Mouse (Mus musculus) heart, embryonic 13.5 days (tissue): ENCODE measurements at regions not wholly inside any gene's neighbourhood (a gene's known extent, or its start where the extent isn't known, plus 50 kb on each side); places are given as distances from the start of the nearest gene placed in this dataset.
A peak's percentile ranks its signal among the peaks of the same experiment; 100 is the strongest.

Experiments
- ATAC-seq: fragments of 200-750 bp; cut with Nextera tagmentation; 2 replicates; pipeline ENCODE4 v1.8.0; 2017; ENCODE audit warnings: moderate TSS enrichment; ENCODE audit not compliant: insufficient number of reproducible peaks, low FRiP score, low TSS enrichment; ENCODE audit errors: extremely low read depth
- H3K27ac ChIP-seq: fragments of 300-500 bp; sonication (generic); replicated peaks from 2 replicates; pipeline ENCODE4 v1.5.1; 2015; ENCODE audit warnings: moderate library complexity, mild to moderate bottlenecking, inconsistent platforms
- H3K27me3 ChIP-seq: fragments of 300-500 bp; sonication (generic); replicated peaks from 2 replicates; pipeline ENCODE4 v1.6.1; 2015; ENCODE audit warnings: mild to moderate bottlenecking, inconsistent platforms
- H3K36me3 ChIP-seq: fragments of 300-500 bp; sonication (generic); 2 replicates; pipeline ENCODE4 v1.6.1; 2015; ENCODE audit warnings: mild to moderate bottlenecking, inconsistent platforms
- H3K4me1 ChIP-seq: fragments of 300-500 bp; sonication (generic); 2 replicates; pipeline ENCODE4 v1.6.1; 2015; ENCODE audit warnings: inconsistent platforms
- H3K4me2 ChIP-seq: fragments of 300-500 bp; sonication (generic); 2 replicates; pipeline ENCODE4 v1.6.1; 2015; ENCODE audit warnings: inconsistent platforms, mild to moderate bottlenecking, moderate library complexity
- H3K4me3 ChIP-seq: fragments of 300-500 bp; sonication (generic); 2 replicates; pipeline ENCODE4 v1.5.1; 2015; ENCODE audit warnings: moderate library complexity, mild to moderate bottlenecking, inconsistent platforms
- H3K9ac ChIP-seq: fragments of 300-500 bp; sonication (generic); 2 replicates; pipeline ENCODE4 v1.6.1; 2015; ENCODE audit warnings: inconsistent platforms, mild to moderate bottlenecking, moderate library complexity
- H3K9me3 ChIP-seq: fragments of 300-500 bp; sonication (generic); 2 replicates; pipeline ENCODE4 v1.6.1; 2016; ENCODE audit warnings: inconsistent platforms
- WGBS: fragments of 180-500 bp; shearing (Covaris S2); methylation state at CpG from one replicate; pipeline ENCODE4 v1.1.7; 2015; ENCODE audit warnings: mixed read lengths; 5-methylcytosine and 5-hydroxymethylcytosine counted together

DNA sequence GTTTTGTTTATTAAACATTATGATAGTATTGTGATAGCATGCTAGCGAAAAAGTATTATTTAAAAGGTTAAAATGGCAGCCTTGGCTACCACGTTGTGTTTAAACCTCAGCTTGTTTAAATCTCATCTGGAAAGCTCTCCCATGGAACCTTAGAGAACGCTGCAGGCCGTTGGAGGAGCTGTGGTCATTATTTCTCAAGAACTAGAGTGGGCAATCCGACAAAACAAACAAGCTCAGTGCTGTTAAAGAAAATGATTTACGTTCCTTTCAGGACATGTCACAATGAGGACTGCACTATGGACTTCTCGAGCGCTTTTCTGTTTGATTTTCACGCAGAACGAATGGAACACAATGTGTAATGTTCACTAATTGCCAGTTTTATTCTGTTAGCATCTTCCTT, 178.9 kb downstream of the Dusp6 start:
- ATAC-seq, result no peak
- peaks cover 10% of the 10 kb centered on the region for H3K4me1 ChIP-seq
- peaks cover 6% of the 10 kb centered on the region; the same call in 1 of the 2 replicates for H3K9me3 ChIP-seq
- 62% methylated on average over 10 of the region's 10 CpGs for WGBS
- H3K4me3 ChIP-seq, result no peak overlapping the region
- H3K9ac ChIP-seq, result no peak overlapping the region
- peak overlapping the region; percentile 33 for H3K27ac ChIP-seq
- H3K4me2 ChIP-seq, result no peak overlapping the region
- H3K36me3 ChIP-seq, result no peaks in the 10 kb centered on the region
- H3K27me3 ChIP-seq, result no peaks in the 10 kb centered on the region

DNA sequence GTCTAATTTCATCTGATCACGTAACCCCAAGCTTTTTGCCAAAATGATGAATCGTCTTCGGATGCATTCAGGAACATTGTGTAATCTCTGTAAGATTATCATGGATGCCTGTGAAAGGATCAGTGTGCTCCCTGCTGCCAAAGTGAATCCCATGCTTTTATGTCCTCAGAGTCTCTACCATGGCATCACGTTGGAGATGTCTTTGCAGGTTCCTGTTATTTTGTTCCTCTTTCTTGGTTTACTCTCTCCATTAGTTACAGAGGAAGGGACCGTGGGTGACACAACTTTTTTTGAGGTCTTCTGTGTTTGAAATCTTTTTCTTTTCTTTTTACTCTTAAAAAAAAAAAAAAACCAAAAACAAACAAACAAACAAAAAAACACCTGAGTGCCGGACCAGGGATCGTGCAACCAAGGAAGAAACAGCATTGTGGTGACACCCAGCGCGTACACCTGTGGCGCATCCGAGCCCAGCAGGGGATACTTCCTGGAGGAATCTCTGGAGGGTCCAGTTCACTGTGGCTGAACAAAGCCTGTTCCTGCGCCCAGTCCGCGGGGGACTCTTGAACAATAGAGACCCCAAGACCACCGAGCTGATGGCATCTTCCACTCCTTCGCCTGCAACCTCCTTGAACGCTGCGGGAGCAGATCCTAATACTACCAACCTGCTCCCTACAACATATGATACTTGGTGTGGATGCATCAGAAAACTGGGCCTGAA, 180.6 kb downstream of the Dusp6 start:
- Histone ChIP-seq H3K27ac (no peak overlapping the region), H3K4me3 (no peak overlapping the region), H3K9ac (no peak overlapping the region), H3K27me3 (no peaks in the 10 kb centered on the region), H3K4me2 (no peak overlapping the region), H3K36me3 (no peaks in the 10 kb centered on the region), H3K9me3 (peaks cover 6% of the 10 kb centered on the region; the same call in 1 of the 2 replicates), H3K4me1 (peaks cover 10% of the 10 kb centered on the region)
- WGBS, result 84% methylated on average over 18 of the region's 18 CpGs
- ATAC-seq, result no peak

DNA sequence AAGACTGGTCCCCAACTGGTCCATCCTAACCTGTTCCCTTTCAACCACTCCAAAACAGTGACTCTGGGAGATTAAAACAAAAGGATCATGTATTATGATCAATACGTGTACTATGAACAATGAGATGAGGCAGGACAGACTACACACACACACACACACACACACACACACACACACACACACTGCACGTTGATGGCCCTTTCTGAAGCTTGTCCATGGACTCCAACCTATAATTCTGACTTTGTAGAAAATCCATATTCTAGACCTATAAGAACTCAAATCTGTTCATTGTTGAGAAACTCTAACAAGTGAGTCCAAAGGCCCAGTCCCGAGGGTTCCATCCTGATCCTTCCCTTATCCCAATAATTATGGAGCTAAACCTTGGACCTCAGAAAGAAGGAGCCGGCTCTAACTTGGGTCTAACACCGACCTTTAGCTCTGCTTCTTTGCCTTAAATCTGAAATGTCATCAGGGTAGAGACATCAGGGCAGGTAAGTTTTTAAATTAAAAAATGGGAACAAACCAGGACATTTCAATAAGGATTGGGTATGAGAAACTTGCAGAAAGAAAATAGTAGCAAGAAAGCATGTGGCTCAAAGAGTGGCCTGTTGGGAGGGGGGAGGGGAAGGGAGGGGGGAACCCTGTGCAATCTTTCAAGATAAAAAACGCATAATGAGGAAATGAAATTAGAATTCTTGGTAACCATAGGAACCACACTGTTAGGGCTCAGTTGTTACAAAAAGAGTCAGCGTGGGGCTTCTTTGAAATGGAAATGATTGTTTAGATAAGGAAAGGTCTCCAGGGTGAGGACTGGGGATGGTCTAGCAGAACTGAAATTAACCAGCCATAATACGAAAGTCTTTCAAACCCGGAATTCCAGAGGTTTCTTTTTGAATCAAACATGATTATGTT, 187.9 kb downstream of the Dusp6 start:
- no peaks in the 10 kb centered on the region for H3K9me3 ChIP-seq
- no peak for ATAC-seq
- H3K4me3 ChIP-seq, result no peak overlapping the region
- H3K36me3 ChIP-seq, result no peaks in the 10 kb centered on the region
- no peak overlapping the region for H3K9ac ChIP-seq
- no peaks in the 10 kb centered on the region for H3K27me3 ChIP-seq
- WGBS, result 56% methylated on average over 9 of the region's 9 CpGs
- no peak overlapping the region for H3K4me2 ChIP-seq
- peaks cover 16% of the 10 kb centered on the region for H3K4me1 ChIP-seq
- no peak overlapping the region for H3K27ac ChIP-seq

DNA sequence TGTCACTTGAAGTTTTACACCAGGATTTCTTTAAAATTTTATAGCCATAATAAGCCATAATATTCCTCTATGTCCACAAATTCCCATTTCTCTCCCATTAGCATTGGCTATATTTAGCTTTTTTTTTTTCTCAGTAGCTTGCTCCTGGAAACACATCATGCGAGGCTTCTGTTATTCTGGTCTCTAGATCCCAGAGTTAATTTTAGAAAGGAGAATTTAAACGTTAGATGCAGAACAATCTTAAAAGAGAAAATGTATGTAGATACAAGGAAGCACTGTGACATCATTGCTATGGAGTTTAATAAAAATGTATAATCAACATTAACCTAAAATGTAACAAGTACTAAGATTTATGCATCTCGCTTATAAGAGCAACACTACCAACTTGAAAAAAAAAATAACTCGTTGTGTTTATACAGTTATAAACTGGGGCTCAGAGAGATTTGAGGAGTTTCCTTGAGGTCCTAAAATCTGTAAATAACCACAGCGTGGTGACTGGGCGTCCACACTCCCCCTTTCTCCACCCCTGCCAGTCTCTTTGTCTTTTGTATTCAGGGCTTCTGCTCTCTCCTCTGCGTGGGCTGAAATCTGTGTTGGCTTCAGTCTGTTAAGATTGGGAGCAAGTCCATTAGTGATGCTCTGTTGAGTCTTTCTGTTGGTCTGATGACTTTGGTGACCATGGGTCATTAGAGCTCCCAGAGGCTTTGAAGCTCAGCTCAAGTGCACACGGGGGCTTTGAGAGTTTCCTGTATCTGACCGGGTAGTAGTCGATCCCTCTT, 188.8 kb downstream of the Dusp6 start:
- no peak overlapping the region for H3K4me2 ChIP-seq
- H3K9ac ChIP-seq, result no peak overlapping the region
- H3K4me1 ChIP-seq, result peaks cover 16% of the 10 kb centered on the region
- no peaks in the 10 kb centered on the region for H3K27me3 ChIP-seq
- 0 out of 2 replicates have a peak overlapping the region, but pooled peaks have one; percentile 39 for H3K27ac ChIP-seq
- 34% methylated on average over 10 of the region's 10 CpGs for WGBS
- no peaks in the 10 kb centered on the region for H3K9me3 ChIP-seq
- no peak for ATAC-seq
- H3K4me3 ChIP-seq, result no peak overlapping the region
- no peaks in the 10 kb centered on the region for H3K36me3 ChIP-seq

DNA sequence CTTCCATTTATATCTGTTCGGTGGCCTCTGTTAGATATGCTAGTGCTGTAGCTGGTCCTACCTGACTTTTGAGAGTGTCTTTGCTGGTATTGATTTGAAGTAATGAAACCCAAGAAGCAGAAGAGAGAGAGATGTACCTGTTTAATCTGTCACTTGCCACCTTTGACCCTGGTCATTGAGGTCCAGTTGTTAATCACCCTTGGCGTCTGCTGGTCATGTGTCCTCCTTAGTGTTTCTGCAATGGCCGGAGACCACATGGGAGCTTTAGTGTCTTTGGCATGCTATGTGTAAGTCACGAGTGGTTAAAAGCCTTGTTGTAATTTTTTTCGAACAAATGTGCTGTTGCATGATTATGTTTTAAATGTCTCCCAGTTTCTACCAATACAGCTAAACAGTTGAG, 193.1 kb downstream of the Dusp6 start:
- H3K27ac ChIP-seq, result no peak overlapping the region
- WGBS, result 78% methylated on average over 5 of the region's 5 CpGs

DNA sequence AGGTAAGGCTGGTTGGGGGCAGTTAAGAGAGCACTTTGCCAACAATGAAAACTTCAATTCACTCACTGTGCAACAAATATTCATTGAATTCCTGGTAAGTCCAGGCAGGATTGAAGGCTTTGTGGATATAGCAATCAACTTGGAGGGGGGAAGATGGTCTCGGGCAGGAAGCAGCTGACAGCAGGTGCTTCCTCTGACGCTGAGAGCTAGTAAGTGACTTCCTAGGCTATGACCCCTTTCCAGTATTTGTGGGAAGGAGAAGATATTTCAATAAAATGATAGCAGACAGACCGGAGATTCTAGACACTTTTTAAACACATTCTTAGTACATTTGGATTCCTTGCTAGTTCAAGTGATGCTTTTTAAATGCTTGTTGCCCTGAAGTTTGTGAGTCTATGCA, 195.0 kb downstream of the Dusp6 start:
- no peak for ATAC-seq
- Histone ChIP-seq H3K36me3 (no peaks in the 10 kb centered on the region), H3K27ac (peak overlapping the region; percentile 10; the same call in 1 of the 2 replicates), H3K27me3 (no peaks in the 10 kb centered on the region), H3K4me1 (peaks cover 17% of the 10 kb centered on the region), H3K4me3 (no peak overlapping the region), H3K9me3 (no peaks in the 10 kb centered on the region), H3K9ac (no peak overlapping the region), H3K4me2 (no peak overlapping the region)
- WGBS, result 59% methylated on average over 3 of the region's 3 CpGs

More for the DNA sequence above, 193.1 kb downstream of the Dusp6 start:
- Histone ChIP-seq H3K4me1 (peaks cover 24% of the 10 kb centered on the region), H3K9ac (no peak overlapping the region), H3K36me3 (no peaks in the 10 kb centered on the region), H3K9me3 (no peaks in the 10 kb centered on the region), H3K4me3 (no peak overlapping the region), H3K27me3 (no peaks in the 10 kb centered on the region), H3K4me2 (no peak overlapping the region)
- ATAC-seq, result no peak

DNA sequence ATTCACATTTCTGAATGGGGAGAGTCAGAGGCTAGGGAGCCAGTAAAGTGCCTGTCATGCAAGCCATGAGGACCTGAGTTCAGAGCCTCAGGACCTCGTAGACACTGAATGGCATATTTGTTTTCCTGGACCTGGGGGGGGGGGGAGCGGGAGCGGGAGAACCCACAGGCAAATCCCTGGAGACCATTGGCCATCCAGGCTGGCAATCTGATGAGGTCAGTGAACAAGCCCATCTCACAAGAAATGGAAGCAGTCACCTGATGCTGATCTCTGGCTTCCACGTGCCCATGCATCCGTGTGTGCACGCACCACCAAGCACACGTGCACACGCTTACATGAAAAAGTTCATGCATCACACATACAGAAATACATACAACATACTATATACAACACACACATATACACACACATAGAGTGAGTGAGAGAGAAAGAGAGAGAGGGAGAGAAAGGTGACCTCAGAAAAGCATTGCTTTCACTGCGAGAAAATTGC, 196.2 kb downstream of the Dusp6 start:
- H3K27me3 ChIP-seq, result no peaks in the 10 kb centered on the region
- peaks cover 17% of the 10 kb centered on the region for H3K4me1 ChIP-seq
- no peaks in the 10 kb centered on the region for H3K36me3 ChIP-seq
- no peak overlapping the region for H3K4me3 ChIP-seq
- 79% methylated on average over 9 of the region's 9 CpGs for WGBS
- no peak overlapping the region for H3K9ac ChIP-seq
- H3K9me3 ChIP-seq, result no peaks in the 10 kb centered on the region
- no peak for ATAC-seq
- peak overlapping the region; percentile 24; the same call in 1 of the 2 replicates for H3K27ac ChIP-seq
- peak overlapping the region; percentile 5; the same call in 1 of the 2 replicates for H3K4me2 ChIP-seq

DNA sequence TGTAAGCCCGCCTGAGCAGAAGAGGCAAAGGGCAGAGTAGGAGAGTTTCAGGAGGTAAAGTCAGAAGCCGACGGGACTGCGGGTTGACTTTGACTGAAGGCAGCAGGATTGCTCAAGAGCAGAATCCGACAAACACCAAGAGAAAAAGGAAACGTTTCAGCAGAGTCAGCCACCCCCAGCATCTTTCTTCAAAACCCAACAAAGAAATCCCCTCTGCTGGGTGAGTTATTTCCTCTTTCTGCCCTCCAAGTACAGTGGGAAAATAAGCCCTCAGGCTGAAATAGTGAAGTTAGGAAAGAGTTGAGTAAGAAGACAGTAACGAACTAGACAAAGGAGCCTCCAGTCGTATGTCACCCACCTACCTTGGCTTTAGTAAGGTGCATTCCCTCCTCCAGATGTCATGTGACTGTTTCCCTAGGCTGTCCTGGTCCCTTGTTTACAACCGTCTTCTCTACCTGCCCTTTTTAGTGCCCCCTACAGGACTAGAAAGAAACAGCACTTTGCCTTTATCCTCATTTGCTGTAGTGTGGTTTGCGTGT, 196.9 kb downstream of the Dusp6 start:
- ATAC-seq, result no peak
- Histone ChIP-seq H3K9me3 (no peaks in the 10 kb centered on the region), H3K4me3 (no peak overlapping the region), H3K36me3 (no peaks in the 10 kb centered on the region), H3K27ac (peak overlapping the region; percentile 24; the same call in 1 of the 2 replicates), H3K4me2 (peak overlapping the region; percentile 5), H3K9ac (peak overlapping the region; percentile 19; the same call in 1 of the 2 replicates), H3K27me3 (no peaks in the 10 kb centered on the region), H3K4me1 (peaks cover 17% of the 10 kb centered on the region)
- WGBS, result 45% methylated on average over 10 of the region's 10 CpGs

DNA sequence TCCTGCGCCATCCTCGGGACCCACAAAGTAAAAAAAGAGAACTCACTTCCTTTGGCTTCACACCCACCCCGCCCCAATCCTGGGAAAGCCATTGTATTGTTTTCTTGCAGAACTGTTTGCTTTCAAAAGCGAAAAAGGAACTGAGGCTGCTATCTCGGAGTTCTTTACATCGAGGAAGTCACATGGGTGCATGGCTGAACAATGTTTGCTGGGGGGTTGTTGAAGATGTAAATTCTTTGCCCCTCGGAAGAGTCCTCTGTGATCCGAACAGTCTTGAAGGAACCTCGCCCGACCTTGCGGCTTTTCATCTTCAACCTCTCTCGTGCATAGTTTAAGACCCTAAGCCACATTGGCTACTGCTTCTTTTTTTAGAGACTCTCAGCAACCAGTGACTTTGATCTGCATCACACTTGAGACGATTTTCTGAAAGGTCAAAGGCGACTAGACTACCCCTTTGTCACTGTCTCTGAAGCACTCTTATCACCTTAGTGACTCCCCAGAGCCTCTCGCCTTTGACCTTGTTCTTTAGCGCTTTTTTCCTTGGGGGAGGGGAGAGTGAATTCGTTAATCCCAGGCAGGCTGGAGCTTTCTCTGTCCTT, 197.9 kb downstream of the Dusp6 start:
- H3K4me3 ChIP-seq, result peak overlapping the region; percentile 49
- H3K9me3 ChIP-seq, result no peaks in the 10 kb centered on the region
- ATAC-seq, result no peak; the same call in 1 of the 2 replicates
- peaks cover 17% of the 10 kb centered on the region for H3K4me1 ChIP-seq
- H3K36me3 ChIP-seq, result no peaks in the 10 kb centered on the region
- H3K4me2 ChIP-seq, result peak overlapping the region; percentile 74
- no peaks in the 10 kb centered on the region for H3K27me3 ChIP-seq
- peak overlapping the region; percentile 71 for H3K27ac ChIP-seq
- H3K9ac ChIP-seq, result peak overlapping the region; percentile 72
- WGBS, result 3% methylated on average over 17 of the region's 17 CpGs

DNA sequence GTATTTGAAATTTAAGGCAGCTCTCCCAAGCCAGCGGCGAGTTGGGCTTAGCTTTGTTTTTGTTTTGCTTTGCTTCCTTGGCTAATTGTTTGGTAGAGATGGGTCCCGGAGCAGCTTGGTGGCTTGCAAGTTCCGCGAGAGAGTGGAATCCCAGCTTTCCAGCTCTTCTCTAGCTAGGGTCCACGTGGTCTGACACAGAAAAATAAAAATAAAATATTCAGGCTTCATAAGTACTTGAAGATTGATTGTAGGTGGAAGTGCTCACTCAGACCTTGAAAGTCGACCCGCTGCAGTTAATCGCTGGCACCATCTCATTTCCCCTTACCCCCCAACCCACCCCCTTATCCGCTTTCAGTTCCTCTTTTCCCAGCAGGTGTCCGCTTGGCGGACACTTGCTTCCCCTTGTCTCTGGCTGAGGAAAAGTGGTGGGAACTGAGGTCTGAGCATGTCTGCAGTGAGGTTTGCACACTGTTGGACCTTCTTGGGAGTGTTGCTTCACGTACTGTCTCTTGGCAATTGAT, 198.5 kb downstream of the Dusp6 start:
- Histone ChIP-seq H3K9ac (peak overlapping the region; percentile 72), H3K4me2 (peak overlapping the region; percentile 74), H3K4me1 (peaks cover 17% of the 10 kb centered on the region), H3K27me3 (no peaks in the 10 kb centered on the region), H3K4me3 (peak overlapping the region; percentile 49), H3K36me3 (no peaks in the 10 kb centered on the region), H3K9me3 (no peaks in the 10 kb centered on the region), H3K27ac (peak overlapping the region; percentile 71)
- ATAC-seq, result no peak
- WGBS, result 2% methylated on average over 13 of the region's 13 CpGs
